Mouse (Mus musculus) neural tube, embryonic 13.5 days (tissue): ENCODE results near the gene B2m. TPM values are rescaled to one million over a fixed set of nuclear protein-coding genes. Genes with fewer than 3 reads are reported as not detected.
"Not testable (repeated sequence)": the region's sequence is repeated elsewhere in the genome, so short reads cannot be mapped to it uniquely, and the experiment has no call there.

Experiments
- ATAC-seq: fragments of 200-750 bp; cut with Nextera tagmentation; 2 replicates; pipeline ENCODE4 v1.8.0; 2017; ENCODE audit warnings: low read depth, mild to moderate bottlenecking, moderate TSS enrichment, moderate library complexity
- H3K27ac ChIP-seq: fragments of 300-500 bp; sonication (generic); replicated peaks from 2 replicates; pipeline ENCODE4 v1.5.1; 2015; ENCODE audit warnings: moderate library complexity, mild to moderate bottlenecking, inconsistent platforms
- H3K27me3 ChIP-seq: fragments of 300-500 bp; sonication (generic); 2 replicates; pipeline ENCODE4 v1.6.1; 2015; ENCODE audit warnings: mild to moderate bottlenecking, inconsistent platforms
- H3K36me3 ChIP-seq: fragments of 300-500 bp; sonication (generic); 2 replicates; pipeline ENCODE4 v1.6.1; 2015; ENCODE audit warnings: mild to moderate bottlenecking, inconsistent platforms
- H3K4me1 ChIP-seq: fragments of 300-500 bp; sonication (generic); replicated peaks from 2 replicates; pipeline ENCODE4 v1.6.1; 2015; ENCODE audit warnings: inconsistent platforms
- H3K4me2 ChIP-seq: fragments of 300-500 bp; sonication (generic); 2 replicates; pipeline ENCODE4 v1.6.1; 2015; ENCODE audit warnings: inconsistent platforms, mild to moderate bottlenecking, moderate library complexity
- H3K4me3 ChIP-seq: fragments of 300-500 bp; sonication (generic); 2 replicates; pipeline ENCODE4 v1.5.1; 2015; ENCODE audit warnings: mild to moderate bottlenecking, inconsistent platforms
- H3K9ac ChIP-seq: fragments of 300-500 bp; sonication (generic); 2 replicates; pipeline ENCODE4 v1.6.1; 2015; ENCODE audit warnings: moderate library complexity, mild to moderate bottlenecking, inconsistent platforms
- H3K9me3 ChIP-seq: fragments of 300-500 bp; sonication (generic); 2 replicates; pipeline ENCODE4 v1.6.1; 2016; ENCODE audit warnings: inconsistent platforms
- WGBS: fragments of 180-500 bp; shearing (Covaris S2); methylation state at CpG from one replicate; pipeline ENCODE4 v1.1.7; 2015; 5-methylcytosine and 5-hydroxymethylcytosine counted together
- polyA plus RNA-seq: library from polyadenylated mRNA; unstranded; fragments of >200 nt; fragmentation: Nextera tagmentation; extraction: Ambion mirVana; gene quantifications from 2 replicates; pipeline ENCODE4 v1.2.1, GENCODE M21; 2015

Gene B2m
- polyA plus RNA-seq = 141 and 142 TPM in 2 replicates

DNA sequence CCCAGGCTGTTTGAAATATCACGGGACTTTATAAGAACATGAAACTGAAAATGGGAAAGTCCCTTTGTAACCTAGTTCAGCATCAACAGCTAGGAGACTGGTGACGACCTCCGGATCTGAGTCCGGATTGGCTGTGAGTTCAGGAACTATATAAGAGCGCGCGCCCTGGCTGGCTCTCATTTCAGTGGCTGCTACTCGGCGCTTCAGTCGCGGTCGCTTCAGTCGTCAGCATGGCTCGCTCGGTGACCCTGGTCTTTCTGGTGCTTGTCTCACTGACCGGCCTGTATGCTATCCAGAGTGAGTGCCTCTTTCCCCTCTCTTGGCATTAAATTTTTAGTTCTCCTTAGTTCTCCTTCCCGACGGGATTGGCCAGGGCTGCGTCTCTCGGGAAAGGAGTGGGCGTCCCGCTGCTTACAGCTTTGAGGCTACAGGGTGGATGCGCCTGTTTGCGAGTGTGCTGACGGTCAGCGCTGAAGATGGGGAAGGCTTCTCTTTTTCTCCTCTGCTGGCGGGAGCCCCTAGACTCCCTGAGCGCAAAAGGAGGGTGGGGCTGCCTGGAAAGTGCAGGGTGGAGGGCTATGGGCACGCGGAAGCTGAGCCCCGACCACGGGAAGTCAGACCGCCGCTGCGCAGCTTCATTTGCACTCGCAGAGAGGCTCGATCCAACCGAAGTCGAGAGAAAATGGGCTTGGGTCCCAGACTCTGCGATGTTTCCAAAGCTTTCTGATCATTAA, at the start of gene B2m:
TSS of gene B2m (plus strand) at position 179 of the 734 bp plus-strand sequence.
- Histone ChIP-seq H3K4me1 (peaks cover 15% of the 10 kb centered on the region), H3K4me3 (peak within 1 kb of the TSS; percentile 68), H3K27ac (peak within 1 kb of the TSS; percentile 68), H3K36me3 (no peaks in the 10 kb centered on the region), H3K4me2 (peak within 1 kb of the TSS; percentile 87), H3K27me3 (no peaks in the 10 kb centered on the region), H3K9ac (peak within 1 kb of the TSS; percentile 85), H3K9me3 (no peaks in the 10 kb centered on the region)
- under 1% methylated on average over 40 of the region's 40 CpGs for WGBS
- ATAC-seq = peak; percentile 98

DNA sequence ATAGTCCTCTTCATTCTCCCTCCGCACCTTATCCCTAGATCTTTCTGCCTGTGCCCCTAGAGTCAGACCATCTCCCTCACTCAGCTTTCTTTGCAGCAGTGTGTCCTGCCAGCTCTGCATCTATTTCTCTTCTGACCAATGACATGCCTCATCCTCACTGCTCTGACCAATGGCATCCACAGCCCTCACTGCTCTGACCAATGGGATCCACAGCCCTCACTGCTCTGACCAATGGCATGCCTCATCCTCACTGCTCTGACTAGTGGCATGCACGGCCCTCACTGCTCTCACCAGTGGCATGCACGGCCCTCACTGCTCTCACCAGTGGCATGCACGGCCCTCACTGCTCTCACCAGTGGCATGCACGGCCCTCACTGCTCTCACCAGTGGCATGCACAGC, 49.8 kb upstream of the B2m start:
- H3K9ac ChIP-seq, H3K4me1 ChIP-seq, H3K4me3 ChIP-seq, H3K27ac ChIP-seq, H3K9me3 ChIP-seq, H3K27me3 ChIP-seq, ATAC-seq, H3K4me2 ChIP-seq: not testable (repeated sequence)
- peaks cover 96% of the 10 kb centered on the region for H3K36me3 ChIP-seq
- WGBS = 84% methylated on average over 5 of the region's 5 CpGs

DNA sequence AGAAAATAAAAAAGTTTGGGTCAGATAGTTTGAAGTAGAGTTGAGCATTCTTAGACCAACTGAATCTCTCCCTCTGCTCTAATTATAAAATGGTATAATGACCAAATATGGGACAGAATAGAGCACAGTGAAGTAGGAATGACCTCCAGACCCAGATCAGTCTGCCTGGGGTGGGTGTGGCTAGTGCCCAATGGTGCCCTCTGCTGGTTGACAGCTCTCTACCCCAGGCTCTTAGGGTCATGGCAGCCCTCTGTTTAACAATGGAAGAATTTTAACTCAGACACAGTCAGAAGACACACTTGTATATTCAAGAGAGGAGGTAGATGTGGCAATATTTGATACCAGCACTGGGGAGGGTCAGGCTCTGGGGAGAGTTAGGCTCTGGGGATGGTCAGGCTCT, 45.4 kb upstream of the B2m start:
- no peak for ATAC-seq
- Histone ChIP-seq H3K36me3 (peaks cover 71% of the 10 kb centered on the region), H3K9me3 (no peaks in the 10 kb centered on the region)

DNA sequence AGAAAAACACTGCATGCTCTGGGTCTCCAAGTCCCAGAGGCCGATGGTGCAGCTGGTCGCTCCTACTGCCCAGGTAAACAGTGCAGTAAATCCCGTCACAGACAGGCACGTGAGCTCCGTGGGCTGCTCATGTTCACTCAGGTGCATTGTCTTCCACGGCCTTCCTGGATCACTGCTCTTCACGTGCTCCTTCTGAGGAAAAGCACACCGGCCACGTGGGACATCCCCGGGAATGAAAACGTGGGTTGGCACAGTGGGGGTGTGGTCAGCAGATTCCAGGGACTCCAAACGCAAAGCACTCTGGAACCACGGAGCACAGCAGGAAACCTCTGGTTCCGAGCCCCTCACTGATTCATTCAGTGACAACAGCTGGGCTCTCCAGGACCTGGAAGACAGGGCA, 39.4 kb upstream of the B2m start:
- Histone ChIP-seq H3K4me1 (no peaks in the 10 kb centered on the region), H3K36me3 (peaks cover 56% of the 10 kb centered on the region), H3K4me2 (no peak overlapping the region), H3K9me3 (no peaks in the 10 kb centered on the region), H3K9ac (no peak overlapping the region), H3K27ac (no peak overlapping the region), H3K27me3 (no peaks in the 10 kb centered on the region), H3K4me3 (no peak overlapping the region)
- 84% methylated on average over 14 of the region's 14 CpGs for WGBS
- ATAC-seq = no peak

More for the DNA sequence above, 45.4 kb upstream of the B2m start:
- Histone ChIP-seq H3K27me3 (no peaks in the 10 kb centered on the region), H3K27ac (no peak overlapping the region), H3K4me2 (no peak overlapping the region), H3K4me1 (no peaks in the 10 kb centered on the region), H3K4me3 (no peak overlapping the region), H3K9ac (no peak overlapping the region)

DNA sequence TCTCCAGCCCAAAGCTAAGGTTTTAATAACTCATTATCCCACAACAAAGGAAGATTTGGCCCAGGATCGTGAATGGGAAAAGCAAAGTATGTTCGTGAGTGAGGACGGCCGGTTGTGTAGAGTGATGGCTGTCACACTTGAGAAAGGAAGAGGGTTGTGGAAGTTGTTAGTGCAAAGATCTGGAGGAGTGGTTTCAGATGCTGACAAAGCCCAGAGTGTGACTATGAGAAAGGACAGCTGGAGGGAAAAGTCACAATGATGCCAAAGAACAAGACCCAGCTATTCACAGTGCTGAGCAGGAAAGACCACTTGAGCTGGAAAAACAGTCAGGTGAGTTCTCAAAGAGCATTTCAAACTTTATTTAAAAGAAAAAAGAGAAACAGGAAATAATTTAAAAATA, 37.8 kb upstream of the B2m start:
- no peak overlapping the region for H3K27ac ChIP-seq
- no peak overlapping the region for H3K4me2 ChIP-seq
- no peaks in the 10 kb centered on the region for H3K9me3 ChIP-seq
- H3K27me3 ChIP-seq = no peaks in the 10 kb centered on the region
- H3K36me3 ChIP-seq = peaks cover 64% of the 10 kb centered on the region
- ATAC-seq = no peak
- no peaks in the 10 kb centered on the region for H3K4me1 ChIP-seq
- H3K4me3 ChIP-seq = no peak overlapping the region
- WGBS = 96% methylated on average over 4 of the region's 4 CpGs
- no peak overlapping the region for H3K9ac ChIP-seq

DNA sequence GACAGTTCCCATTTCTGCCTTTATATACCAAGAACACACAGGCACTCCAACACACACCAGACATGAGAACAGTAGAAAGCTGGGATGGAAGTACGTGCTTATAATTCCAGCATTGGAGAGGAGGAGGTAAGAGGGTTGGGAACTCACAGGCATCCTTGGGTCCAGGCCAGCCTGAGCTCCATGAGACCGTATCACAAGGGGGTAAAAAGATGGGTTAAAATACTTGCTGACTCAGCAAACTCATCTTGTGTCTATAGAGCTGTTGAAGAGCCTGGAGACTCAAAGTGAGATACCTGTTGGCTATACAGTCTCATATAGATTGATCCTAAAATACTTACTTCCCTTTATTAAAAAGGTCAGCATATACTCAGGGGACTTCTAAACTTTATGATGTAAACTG, 30.6 kb upstream of the B2m start:
- WGBS = 91% methylated on average over 2 of the region's 2 CpGs
- Histone ChIP-seq H3K4me2 (peak overlapping the region; percentile 63), H3K9ac (no peak overlapping the region), H3K27me3 (no peaks in the 10 kb centered on the region), H3K4me3 (no peak overlapping the region), H3K27ac (no peak overlapping the region), H3K36me3 (peaks cover 16% of the 10 kb centered on the region), H3K9me3 (no peaks in the 10 kb centered on the region), H3K4me1 (peaks cover 19% of the 10 kb centered on the region)
- no peak for ATAC-seq

DNA sequence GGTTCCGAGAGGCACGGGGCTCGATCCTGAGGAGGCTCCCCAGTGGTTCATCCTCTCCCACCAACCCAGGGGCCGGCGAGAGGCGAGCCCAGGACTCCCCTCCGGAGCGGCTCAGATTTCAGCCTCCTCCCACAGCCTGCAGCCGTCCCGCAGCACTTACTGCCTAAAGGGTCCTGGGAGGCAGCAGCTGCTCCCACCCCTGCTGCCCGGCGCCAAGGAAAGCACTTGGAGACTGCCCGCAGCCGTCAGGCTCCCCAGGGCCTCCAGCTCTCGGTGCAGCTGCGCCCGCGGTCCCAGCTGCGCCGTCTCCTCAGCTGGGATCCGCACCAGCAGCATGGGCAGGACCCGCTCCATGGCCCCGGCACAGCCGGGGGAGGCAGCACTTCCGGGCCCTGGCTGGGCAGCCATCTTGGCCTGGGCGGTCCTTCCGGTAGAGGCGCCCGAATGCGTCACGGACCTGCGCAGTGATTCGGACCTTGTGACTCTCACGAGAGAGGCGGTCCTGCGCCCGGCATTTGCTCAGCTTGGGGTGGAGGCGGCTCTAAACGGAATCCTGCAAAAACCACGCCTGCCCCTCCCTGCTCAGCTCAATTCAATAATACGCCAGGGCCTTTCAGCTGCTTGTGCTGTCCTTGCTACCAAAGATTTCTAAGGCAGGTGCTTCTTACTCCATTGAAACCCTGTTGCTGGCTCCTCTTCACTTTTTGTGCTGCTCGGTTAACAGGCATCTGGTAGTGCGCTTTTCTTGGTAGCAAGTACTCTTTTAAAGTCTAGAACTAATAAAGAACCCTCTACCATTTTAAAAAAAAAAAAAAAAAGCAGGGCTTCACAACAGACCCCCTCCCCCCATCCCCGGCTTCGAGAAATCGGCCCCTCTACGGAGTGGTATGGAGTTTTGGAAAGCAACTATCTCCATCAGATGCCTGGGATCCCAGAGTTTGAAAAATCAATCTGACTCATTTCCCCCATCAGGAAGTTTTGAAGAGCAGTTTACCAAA, 29.2 kb upstream of the B2m start, which contains the start of gene Spg11:
TSS of gene Spg11 (minus strand) at position 426 of the 998 bp plus-strand sequence.
- Histone ChIP-seq H3K36me3 (peaks cover 10% of the 10 kb centered on the region), H3K4me2 (peak within 1 kb of the TSS; percentile 63), H3K4me3 (peak within 1 kb of the TSS; percentile 74), H3K4me1 (peaks cover 19% of the 10 kb centered on the region), H3K27ac (peak within 1 kb of the TSS; percentile 97), H3K9ac (peak within 1 kb of the TSS; percentile 96), H3K9me3 (no peaks in the 10 kb centered on the region), H3K27me3 (no peaks in the 10 kb centered on the region)
- ATAC-seq = peak; percentile 99
- WGBS = under 1% methylated on average over 47 of the region's 47 CpGs

DNA sequence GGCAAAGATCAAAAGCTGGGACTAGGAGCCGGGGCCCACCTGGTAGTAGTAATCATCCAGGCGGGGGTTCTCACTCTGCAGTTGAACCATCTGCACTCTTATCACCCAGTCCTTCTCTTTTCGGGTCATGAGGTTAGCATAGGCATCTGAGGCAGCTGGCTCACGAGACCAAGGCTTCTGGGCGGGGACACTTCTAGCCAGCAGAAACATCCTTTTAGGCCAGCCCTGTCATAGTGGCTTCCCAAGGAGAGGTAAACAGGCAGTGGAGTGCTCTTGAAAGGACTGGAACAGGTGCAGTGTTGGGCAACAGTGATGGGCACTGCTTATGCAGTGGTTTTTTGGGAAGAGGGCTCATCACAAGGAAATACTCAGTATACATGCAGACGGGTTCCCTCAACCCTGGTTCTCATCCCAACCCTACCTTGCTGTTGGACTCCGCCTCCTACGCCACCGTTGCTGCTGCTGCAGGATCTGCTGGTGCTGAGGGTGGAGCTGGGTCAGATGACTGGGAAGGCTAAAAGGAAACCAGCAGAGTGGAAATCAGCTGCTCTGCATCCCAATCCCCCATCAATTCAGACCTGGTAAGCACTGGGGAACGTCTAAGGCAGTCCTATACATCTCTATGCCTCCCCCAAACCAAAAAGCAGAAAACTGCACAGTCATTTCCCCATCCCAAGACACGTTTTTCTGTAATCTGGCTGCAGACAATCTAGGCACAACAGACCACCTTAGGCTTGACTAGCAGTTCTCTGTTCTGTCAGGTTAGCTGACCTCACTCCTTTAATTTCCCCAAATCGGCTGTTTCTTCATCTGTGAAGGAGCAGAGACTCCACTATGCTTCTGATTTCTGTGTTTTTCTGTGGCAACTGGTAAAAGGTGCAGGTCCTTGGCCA, 21.6 kb upstream of the B2m start:
- H3K9ac ChIP-seq = no peak overlapping the region
- WGBS = 58% methylated on average over 12 of the region's 12 CpGs
- no peak for ATAC-seq

DNA sequence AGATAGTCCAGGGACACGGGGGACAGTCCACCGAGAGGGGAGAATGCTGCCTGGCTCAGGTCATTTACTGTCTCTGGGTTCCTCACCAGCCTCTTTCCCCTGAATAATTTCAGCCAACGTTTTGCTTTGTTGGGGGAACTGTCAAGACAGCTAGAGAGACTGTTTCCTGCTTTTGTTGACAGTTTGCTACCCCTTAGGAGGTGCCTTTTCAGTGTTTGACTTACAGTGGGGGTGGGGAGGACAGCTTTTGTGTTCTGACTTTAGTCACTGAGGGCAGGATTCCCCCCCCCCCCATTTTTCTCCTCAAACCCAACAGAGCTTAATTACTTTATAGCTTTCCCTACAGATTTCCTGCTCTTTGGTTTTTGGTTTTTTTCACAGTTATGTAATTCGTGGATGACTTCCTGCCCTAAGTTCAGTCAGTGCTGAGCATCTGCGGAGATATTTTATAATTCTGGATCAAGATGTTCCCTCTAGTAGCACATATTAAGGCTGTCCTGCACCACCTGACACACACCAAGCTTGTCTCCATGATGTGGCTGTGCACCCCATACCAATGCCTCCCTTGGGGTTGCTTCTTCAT, 20.6 kb upstream of the B2m start:
- H3K27me3 ChIP-seq = no peaks in the 10 kb centered on the region
- no peak overlapping the region for H3K27ac ChIP-seq
- no peak overlapping the region for H3K9ac ChIP-seq
- WGBS = 29% methylated on average over 5 of the region's 5 CpGs
- no peak for ATAC-seq
- no peak overlapping the region for H3K4me3 ChIP-seq
- H3K9me3 ChIP-seq = no peaks in the 10 kb centered on the region
- no peaks in the 10 kb centered on the region for H3K4me1 ChIP-seq
- H3K4me2 ChIP-seq = no peak overlapping the region
- no peaks in the 10 kb centered on the region for H3K36me3 ChIP-seq

More for the DNA sequence above, 21.6 kb upstream of the B2m start:
- no peak overlapping the region for H3K4me2 ChIP-seq
- no peaks in the 10 kb centered on the region for H3K4me1 ChIP-seq
- no peak overlapping the region for H3K4me3 ChIP-seq
- H3K9me3 ChIP-seq = no peaks in the 10 kb centered on the region
- H3K27ac ChIP-seq = no peak overlapping the region
- H3K27me3 ChIP-seq = no peaks in the 10 kb centered on the region
- no peaks in the 10 kb centered on the region for H3K36me3 ChIP-seq

DNA sequence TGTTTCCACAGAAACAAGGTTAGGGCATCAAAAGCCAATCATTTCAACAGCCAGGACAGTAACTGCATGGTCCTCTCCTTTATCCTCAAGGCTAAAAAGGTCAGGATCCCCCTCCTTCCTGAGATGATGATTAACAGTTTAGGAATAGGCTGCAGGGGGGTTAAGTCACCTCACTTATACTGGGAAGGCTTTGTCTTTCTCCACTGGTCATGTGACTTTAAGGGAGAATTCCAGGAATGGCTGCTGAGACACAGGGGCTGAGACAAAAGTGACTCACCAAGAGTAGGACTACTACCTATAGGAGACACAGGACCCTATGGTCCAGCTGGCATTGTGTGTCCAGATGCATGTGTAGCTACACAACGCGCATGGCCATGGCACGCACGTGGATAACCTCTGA, 19.9 kb upstream of the B2m start:
- Histone ChIP-seq H3K9ac (no peak overlapping the region), H3K9me3 (no peaks in the 10 kb centered on the region), H3K36me3 (no peaks in the 10 kb centered on the region), H3K4me3 (no peak overlapping the region), H3K4me1 (no peaks in the 10 kb centered on the region), H3K27me3 (no peaks in the 10 kb centered on the region), H3K4me2 (no peak overlapping the region), H3K27ac (no peak overlapping the region)
- no peak for ATAC-seq
- WGBS = 90% methylated on average over 4 of the region's 4 CpGs

DNA sequence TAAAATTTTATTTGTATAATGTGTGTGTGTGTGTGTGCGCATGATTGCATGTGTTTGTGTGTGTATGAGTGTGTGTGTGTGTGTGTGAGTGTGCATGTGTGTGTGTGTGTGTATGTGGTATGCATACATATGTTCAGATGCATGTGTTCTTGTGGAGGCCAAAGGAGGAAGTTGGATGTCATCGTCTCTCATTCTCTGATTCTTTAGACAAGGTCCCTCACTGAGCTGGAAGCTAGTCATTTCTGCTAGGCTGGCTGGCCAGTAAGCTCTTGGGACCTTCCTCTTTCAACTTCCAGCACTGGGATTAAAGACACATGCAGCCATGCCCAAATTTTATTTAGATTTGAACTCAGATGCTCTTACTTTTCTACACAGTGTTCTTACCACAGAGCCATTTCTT, 15.4 kb upstream of the B2m start:
- H3K27me3 ChIP-seq = no peaks in the 10 kb centered on the region
- ATAC-seq = no peak
- no peaks in the 10 kb centered on the region for H3K4me1 ChIP-seq
- no peak overlapping the region for H3K4me2 ChIP-seq
- H3K9ac ChIP-seq = no peak overlapping the region
- no peaks in the 10 kb centered on the region for H3K9me3 ChIP-seq
- H3K4me3 ChIP-seq = no peak overlapping the region
- no peak overlapping the region for H3K27ac ChIP-seq
- H3K36me3 ChIP-seq = no peaks in the 10 kb centered on the region
- whole genome bisulfite sequencing = 84% methylated on average over 2 of the region's 2 CpGs
